Mouse (Mus musculus): ENCODE measurements around the gene Pkd1l3.
A peak's percentile ranks its signal among the peaks of the same experiment; 100 is the strongest.

The Pkd1l3 gene

DNA sequence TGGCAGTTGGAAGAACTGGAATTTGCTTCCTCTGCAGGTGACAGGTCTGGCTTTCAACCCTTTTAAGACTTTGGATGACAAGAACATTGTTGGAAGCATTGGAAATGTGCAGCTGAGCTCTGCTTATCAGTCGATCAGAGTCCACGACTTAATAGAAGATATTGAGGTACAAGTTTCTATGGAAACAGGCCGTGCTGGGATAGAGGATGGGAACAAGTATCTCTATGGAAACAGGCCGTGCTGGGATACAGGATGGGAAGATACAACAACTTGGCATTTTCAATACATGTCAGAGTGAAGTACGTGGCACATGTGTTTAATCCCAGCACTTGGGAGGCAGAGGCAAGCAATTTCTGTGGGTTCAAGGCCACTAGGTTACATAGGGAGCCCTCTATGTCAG, 18.2 kb downstream of the Pkd1l3 start:
- no peak for DNase-seq

DNA sequence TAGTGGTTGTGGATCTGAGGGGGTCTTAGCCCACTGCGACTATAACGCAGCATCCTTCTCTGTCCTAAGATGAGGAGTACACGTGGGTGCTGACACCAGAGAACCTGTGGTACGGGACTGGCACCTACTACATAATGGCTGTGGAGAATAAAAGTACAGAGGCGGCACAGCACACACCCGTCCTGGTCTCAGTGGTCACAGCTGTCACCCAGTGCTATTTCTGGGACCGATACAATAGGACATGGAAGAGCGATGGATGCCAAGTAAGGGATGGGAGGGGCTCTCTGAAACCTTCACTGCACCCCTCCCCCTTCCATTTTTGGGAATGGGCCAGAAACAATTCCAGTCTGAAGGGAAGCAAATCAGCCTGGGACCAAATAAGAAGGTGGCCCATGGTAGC, 20.8 kb downstream of the Pkd1l3 start:
- DNase-seq = no peak

DNA sequence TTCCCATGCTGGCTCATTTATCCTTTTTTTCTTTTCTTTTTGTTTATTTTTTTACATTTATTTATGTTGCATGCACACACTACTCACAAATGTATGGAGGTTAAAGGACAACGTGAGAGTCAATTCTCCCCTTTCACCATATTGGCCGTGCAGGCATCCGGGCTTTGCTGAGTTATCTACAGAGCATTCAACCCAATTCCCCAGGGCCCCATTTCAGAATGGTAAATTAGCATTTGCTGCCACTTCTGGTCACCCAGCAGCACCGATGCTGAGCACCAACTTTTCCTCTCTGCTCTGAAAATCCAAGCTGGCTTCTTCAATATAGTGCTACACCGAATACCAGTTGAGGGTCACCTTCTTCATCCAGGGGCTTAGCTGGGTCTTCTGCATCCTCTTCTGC, 24.5 kb downstream of the Pkd1l3 start:
- no peak for DNase-seq

DNA sequence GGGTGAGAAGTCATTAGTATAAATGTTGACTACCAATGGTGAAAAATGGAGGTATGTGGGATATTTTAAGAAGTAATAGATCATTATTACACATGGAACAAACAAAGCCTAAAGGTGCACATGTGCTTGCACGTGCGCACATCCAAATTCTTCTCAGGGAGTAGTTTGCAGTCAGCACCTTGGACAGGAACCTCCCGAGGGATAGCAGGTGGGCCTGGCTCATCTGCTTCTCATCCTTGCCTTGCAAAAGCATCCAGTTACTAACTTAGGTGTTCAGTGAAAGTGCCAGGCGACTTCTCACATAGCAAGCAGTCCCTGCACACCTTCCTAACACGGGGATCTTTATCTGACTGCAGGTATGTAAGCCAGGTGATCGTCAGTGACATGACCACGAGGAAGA, 26.1 kb downstream of the Pkd1l3 start:
- DNase-seq = no peak

DNA sequence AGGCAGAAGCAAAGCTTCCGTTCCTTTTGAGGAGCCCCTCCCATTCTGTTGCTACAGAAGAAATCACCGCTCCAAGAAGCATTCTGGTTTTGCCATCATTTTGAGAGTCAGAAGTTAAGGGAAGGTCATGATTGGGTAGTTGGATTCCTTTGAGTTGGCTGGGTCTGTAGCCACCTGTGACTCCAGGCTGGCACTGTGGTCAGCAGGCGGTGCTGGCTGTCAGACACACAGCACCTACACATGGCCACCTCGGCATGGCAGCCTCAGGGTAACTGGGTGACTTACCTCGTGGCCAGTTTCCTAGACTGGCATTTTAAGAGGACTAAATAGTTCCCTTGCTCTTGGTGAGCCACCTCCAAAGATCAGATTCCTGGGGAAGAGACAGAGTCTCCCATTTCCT, 26.9 kb downstream of the Pkd1l3 start:
- no peak for DNase-seq

DNA sequence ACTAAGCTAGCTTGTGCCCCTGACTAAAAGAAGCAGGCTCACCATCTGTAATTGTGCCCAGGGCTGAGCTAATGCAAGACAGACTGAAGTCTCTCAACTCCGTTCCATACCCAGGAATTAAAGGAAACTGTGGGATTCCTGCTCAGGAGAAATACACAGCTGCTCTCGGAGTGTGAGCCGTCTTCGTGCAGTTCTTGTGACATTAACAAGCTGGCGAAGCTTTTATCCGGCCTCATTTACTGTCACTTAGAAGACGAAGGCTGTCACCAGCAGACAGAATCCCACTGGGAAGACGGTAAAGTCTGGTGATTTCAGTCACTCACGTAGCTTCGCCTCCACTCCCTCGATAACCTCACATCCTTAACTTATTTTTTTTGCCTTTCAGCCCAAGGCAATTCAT, 33.0 kb downstream of the Pkd1l3 start:
- DNase-seq = no peak

DNA sequence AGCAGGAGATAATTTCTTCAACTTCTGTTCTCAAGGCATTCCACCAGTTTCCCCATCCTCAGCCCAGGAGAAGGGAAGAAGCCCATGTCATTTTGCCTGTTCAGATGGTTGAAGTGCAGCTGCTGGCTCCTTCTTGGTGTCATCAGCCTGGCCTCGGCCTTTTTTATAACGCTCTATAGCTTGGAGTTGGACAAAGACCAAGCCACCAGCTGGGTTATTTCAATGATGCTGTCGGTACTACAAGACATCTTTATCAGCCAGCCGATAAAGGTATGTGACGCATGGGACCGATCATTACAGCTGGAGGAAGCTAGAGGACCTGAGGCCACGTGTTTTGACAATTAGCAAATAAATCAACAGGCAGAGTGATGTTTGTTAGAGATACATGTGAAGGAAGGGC, 34.2 kb downstream of the Pkd1l3 start:
- no peak for DNase-seq

DNA sequence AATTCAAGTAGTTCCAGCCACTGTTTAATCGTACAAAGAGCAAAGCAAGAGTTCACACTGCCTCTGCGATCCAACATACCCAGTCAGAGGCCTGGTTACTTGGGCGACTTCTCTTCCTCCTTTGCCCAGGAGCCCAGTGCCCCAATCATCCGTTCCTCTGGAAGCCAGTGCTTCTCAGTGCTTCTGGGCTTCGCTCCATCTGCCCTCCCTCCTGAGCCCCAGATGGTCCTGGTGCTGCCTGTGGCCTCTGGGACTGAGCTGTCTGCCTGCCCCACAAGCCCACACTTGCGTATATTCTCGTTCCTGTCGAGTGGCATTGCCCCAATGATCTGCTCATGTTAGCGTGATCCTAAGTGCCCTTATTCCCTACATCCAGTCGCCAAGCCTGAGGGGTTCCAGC, 36.5 kb downstream of the Pkd1l3 start:
- no peak for DNase-seq

DNA sequence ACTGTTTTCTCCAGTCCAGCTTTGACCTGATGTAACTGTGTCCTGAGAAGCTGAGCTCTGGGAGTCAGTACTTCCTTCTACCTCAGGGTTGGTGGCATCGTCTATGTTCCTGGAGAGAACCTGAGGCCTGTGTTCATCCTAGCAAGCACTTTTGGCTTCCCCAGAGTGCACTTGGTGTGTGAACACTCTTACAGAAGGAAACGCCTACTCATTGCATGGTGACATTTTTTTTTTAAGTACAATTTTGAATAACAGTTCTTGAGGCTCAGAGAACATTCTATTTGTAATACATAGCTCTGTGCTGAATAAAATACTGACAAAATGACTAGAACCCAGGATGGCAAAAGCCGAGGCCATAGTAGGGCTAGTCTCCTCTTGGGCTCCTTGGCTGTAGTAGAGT, 42.5 kb downstream of the Pkd1l3 start:
- DNase-seq = no peak

DNA sequence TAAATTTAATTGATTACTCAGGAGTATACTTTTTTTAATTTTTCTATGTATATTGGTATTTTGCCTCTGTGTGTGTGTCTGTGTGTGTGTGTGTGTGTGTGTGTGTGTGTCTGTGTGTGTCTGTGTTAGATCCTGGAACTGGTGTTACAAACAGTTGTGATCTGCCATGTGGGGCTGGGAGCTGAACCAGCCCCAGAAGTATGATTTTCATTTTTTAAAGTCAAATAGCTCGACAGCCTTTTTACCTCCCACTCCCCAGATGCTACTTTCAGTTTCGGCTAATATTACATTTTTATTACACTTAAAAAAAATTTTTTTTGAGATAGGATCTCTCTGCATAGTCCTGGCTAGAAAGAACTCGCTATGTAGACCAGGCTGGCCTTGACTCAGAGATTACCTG, 48.0 kb downstream of the Pkd1l3 start:
- no peak for DNase-seq

DNA sequence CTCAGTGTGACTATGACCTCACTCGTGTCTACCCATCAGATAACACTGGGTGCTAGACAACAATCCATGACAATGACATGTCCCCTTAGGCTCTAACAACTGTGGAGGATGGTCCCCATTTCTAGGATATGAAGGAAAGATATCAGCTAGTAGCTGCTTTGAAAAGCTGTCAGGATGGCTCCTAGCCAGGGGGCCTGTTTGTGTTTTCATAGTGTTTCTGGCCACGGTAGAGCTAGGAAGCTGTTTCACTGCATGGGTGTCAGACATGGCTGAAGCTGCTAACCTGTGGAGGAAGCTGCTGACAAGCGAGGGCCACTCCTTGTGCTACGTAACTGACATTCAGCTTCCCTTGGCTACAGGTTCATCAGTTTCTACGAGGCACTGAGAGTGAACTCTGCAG, 52.3 kb downstream of the Pkd1l3 start:
- DNase-seq = no peak

DNA sequence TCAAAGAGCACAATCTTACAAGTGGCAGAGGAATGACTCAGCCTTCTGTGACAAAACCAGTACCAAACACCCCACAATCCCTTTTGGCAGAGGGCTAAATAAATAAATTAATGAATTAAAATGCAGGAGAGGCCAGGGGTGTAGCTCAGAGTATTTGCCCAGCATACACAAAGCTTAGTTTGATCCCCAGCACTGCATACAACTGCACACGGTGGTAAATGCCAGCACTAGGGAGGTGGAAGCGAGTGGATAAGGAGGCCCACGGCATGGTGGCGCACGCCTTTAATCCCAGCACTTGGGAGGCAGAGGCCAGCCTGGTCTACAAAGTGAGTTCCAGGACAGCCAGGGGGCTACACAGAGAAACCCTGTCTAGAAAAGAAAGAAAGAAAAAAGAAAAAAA, 58.3 kb downstream of the Pkd1l3 start:
- no peak for DNase-seq

DNA sequence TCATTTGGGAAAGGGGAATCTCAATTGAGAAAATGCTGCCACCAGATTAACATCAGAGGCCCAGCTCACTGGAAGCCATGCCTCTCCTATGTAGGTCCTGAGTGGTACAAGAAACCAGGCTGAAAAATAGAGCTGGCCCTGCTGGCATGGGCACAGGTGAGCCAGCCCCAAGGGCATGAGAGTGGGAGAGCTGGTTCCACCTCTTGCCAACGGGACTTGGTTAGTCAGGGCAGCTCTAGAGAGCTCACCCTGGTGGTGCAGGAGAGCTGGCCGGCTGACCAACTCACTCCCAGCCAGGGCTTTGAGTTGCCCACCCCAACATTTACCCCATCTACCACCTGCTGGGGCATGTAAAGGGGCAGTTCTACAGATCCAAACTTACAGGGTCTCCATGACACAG, 59.3 kb downstream of the Pkd1l3 start:
- DNase-seq = no peak

DNA sequence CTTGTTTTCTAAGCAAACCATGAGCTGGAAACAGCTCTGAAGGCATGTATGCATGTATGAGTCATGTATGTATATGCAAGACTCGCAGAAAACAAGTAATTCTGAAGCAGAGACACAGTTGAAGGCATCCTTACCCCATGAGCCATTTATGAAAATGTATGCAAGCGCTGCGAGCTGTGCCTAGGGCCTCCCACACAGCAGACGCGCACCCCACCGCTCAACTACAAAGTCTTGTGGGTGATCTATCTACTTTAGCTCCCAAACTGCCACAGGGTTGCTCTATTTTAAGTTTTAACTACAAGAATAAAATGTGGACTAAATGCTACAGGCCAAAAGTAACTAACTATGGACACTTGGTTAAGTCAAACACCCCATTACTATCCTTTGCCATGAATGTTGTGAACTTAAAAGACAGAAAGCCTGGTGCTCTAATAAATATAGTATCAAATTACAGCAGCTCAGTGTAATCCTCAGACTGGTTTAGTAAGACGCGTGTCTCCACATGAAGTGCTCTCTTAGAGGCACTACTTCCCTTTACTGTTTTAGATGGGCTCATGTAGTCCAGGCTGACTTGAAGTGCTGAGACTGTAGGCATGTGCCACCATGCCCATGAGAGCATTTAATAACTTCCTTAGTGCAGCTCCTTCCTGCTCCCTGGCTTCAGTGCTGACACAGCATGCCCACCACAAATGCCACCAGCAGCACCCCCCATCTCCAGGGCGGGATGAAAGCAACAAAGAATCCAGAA, 61.8 kb downstream of the Pkd1l3 start:
- peak; percentile 39 for DNase-seq

DNA sequence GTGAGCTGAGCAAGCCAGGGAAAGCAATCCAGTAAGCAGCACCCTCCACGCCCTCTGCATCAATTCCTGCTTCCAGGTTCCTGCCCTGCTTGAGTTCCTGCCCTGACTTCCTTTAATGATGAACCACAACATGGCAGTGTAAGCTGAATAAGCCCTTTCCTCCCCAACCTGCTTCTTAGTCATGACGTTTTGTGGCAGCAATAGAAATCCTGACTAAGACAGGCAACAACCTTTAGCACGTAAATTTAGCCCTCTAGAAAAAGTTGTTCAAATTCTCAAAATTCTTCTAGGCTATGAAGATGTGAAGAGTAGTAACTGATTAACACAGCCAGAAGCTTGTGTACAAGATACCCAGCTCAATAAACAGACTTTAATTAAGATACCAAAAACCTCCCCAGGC, 67.2 kb downstream of the Pkd1l3 start:
- no peak for DNase-seq

DNA sequence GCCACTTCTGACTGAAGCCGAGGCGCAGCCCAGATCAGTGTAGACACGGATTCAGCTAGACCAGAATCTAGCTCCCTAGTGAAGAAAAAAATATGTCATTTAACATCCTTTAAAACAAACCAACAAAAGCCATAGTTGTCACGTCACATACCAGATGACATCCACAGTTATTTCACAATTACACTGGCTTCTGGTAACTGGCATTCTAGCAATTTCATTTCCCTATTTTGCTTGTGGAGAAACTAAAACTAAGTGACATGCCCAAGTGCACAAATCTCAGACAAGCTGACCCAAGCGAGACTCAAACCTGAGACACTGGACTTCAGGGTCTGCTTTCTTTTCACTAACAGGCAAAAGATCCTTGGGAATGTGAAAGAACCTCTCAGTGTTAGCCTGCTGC, 67.8 kb downstream of the Pkd1l3 start:
- no peak for DNase-seq

DNA sequence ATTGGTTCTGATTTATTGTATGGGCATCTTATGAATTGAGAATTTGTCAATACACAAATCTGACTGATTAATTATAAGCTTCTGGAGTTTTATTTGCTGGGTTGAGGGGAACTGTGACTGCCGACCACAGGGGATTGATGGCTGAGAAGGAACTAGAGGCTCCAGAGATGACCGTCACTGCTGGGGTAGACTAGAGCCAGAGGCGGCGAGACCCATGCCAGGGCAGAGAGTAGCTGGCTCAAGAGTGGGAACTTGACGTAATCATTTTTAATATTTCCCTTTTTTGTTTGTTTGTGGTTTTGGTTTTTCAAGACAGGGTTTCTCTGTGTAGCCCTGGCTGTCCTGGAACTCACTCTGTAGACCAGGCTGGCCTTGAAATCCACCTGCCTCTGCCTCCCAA, 72.9 kb downstream of the Pkd1l3 start:
- no peak for DNase-seq

DNA sequence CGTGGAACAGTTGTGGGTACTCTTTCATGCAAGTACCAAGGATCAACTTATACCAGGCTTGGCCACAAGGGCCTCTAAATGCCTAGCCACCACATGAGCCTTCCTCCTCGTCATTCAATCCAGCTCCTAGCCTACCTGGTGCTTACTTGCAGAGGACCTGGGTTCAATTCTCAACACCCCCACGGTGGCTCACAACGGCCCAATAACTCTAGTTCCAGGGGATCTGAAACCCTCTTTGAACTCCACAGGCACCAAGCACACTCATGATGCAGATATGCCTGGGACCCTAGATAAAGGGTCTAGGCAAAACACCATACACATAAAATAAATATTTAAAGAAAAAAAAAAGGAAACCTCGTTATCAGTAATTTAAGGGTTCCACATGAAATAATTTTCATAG, 77.5 kb downstream of the Pkd1l3 start:
- DNase-seq = no peak

DNA sequence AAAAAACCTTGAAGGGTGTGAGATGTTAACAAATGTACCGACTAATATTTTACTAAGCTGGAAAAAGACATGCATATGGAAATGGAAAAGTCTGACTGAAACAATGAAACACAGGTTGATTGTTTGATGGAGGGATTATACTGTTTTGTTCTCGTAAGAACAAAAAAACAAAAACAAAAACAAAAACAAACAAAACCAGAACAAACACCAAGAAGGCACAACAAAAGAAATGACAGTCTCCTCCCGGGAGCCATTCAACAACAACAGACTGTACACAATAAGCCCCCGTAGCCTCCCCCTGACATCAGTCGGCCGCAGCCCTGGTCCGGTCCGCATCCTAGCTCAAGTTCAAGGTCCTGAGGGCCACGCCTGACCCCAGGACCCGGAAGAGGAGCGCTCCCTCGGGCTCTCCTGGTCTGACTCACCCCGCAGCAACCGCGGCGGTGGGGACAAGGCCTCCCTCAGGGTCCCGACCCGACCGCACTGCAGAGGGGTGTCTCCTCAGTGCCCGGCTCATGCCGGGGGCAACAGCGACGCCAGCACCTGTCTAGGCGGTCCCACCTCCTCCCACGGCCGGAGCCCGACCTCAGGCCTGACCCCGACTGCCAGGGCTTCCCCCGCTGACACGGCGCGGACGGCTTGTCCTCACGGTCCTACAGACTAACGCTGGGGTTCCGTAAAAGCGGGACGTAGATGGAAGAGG, 78.3 kb downstream of the Pkd1l3 start:
- no peak for DNase-seq

DNA sequence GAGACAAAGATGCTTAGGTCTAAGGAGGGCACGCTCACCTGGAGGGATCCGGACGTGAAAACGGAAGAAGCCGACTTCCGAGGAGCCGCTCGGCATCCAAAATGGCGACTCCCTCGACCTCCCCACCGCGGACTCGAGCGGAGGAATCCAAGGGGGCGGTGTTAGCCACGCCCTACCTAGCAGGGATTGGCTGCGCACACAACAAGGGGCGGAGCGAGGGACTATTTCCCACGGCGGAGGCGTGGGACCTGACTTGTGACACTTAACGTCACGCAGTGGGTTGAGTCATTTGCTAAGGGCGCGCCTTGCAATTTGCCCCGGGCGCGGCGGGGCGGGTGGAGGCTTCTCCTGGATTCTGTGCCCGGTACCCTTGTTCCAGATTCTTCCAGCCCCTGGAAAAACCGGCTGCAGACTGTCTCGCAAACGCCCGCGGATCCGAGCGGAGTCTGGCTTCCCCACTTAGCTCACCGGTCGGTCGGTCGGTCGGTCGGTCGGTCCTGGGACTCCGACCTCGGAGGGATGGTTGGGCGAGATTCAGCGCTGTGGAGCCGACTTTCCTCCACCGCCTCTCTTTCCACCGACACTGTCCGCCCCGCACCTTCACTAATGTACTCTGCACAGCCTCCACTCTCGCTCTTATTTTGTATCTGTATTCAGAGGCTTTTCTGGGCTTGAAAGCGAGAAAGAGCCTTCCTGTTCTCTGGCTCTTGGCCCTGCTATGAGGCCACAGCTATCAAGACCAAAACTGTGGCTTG, 79.0 kb downstream of the Pkd1l3 start, which contains the start of gene Ist1:
Gene Ist1 (minus strand): TSS at position 115 of the 755 bp plus-strand sequence.
- DNase-seq = peak; percentile 98

DNA sequence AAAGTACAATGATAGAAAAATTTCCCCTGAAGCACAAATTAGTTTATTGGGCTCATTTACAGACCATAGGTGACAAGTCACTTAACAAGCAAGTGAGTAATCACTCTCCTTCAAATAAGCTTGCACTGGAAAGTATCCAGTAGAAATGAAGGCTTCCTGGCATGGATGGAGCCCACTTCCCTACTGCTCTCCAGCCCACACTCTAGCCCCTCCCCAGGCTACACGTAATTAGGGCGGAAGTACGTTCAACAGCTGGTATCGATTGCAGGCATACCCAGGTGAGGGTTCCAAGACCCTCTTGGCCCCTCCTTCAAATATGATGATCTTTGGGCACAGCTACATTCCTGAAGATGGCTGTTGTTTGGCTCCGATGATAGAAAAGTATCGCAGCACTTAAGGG, 79.8 kb downstream of the Pkd1l3 start:
- no peak for DNase-seq

DNA sequence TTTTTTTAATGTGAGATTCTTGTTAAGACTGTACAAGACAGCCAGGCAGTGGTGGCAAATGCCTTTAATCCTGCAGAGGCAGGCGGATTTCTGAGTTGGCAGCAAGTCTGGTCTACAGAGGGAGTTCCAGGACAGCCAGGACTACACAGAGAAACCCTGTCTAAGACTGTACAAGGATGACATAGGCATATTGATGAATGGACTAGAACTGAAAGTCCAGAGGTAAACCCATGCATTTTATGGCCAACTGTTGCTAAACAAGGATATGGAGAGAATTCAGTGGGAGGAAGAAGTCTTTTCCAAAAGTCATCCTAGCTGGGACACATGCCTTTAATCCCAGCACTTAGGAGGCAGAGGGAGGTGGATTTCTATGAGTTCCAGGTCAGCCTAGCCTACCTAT, 83.4 kb downstream of the Pkd1l3 start:
- DNase-seq = no peak

DNA sequence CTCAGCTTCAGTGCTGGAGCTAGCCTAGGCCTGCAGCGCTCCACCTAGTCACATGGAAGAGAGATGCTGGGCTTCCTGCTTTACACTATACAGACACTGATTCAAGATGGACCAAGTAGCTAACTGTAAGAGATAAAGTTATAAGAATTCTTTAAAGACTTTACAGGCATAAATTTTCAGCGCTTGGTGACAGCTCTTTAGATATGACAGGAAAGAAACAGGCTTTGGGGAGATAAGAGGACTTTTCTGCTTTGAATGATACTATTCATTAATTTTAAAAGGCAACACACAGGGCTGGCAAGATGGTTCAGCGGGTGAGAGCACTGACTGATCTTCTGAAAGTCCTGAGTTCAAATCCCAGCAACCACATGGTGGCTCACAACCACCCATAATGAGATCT, 84.2 kb downstream of the Pkd1l3 start:
- no peak for DNase-seq
